Mouse (Mus musculus) spleen, postnatal 10 days (tissue): ENCODE results near the gene Camk2g.
"Not testable (repeated sequence)": the region's sequence is repeated elsewhere in the genome, so short reads cannot be mapped to it uniquely, and the experiment has no call there.

Experiments used
- DNase-seq, 2 experiments: peaks; one replicate each; pipeline ENCODE4 v3.0.0; 2021 to 2022; ENCODE audit warnings: low spot score in 2 of 2

The Camk2g gene

GRCm38 (mm10) chr14:20738511-20738910 is 55.4 kb downstream of the Camk2g start:
- no peak for DNase-seq

- DNase-seq, result peak; percentile 59 to 78
Observed at GRCm38 (mm10) chr14:20737306-20737705, 56.6 kb downstream of the Camk2g start.

DNA sequence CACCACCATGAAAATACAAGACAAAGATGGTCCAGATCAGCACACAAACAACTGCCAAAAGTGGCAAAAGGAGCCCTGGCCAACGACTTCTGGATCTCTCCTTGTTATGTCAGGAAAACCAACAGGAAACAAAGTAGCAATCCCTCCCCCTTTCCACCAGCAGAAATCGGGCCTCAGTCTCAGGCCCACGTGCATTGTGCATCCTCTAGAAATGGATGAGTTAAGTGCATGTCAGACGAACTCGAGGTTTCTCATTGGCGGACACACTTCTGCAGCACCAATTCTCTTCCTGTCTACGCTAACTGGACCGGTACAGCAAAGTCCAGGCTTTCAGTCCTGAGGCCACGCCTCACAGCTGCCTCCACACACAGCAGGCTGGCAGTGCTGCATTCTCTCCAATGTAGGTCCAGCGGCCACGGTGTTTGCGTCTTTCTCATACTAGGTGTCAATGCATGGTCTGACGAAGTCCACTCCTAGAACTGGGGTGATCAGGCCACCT is 57.9 kb downstream of the Camk2g start:
- no peak for DNase-seq

GRCm38 (mm10) chr14:20735052-20735451 is 58.8 kb downstream of the Camk2g start:
- DNase-seq, result no peak

- DNase-seq, result peak; percentile 91 to 94
Observed at GRCm38 (mm10) chr14:20733952-20734774, 59.7 kb downstream of the Camk2g start, which contains the start of gene Ndst2. Gene Ndst2 (minus strand): TSS chr14:20734562.

DNA sequence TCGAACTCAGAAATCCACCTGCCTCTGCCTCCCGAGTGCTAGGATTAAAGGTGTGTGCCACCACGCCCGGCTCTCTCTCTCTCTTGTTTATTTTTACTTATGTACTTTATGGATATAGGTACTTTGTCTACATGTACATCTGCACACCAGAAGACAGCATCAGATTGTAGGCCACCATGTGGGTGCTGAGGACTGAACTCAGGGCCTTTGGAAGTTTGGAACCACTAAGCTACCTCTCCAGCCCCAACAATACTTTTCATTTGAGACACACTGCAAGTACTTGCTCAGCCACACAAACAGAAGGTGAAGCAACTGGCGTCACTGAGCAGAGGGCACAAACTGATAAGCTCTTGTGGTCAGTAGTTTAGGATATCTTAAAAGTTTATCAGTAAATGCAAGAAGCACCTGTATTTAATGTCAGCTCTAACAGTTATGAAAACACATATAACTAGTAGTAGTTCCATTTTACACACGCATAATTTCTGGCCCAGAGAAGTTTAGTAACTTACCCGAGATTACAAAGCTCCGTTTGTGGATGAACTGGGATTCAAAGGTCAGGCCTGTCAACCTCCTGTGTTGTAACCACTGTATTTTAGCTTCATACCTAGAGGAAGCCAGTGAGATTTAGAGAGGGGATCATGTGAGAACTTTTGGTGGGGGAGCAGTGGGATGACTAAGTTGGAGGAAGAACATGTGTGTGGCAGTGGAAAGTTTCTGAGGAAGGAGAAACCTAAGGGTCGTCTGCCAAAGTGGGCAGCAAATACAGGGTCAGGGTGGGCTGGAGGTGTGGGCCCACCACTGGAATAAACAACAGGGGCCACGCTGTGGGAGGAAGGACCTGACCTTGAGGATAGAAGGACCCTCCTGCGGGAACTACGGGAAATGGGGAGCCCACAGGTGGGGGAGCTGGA is 60.6 kb downstream of the Camk2g start:
- DNase-seq, result peak; percentile 41 to 50

DNA sequence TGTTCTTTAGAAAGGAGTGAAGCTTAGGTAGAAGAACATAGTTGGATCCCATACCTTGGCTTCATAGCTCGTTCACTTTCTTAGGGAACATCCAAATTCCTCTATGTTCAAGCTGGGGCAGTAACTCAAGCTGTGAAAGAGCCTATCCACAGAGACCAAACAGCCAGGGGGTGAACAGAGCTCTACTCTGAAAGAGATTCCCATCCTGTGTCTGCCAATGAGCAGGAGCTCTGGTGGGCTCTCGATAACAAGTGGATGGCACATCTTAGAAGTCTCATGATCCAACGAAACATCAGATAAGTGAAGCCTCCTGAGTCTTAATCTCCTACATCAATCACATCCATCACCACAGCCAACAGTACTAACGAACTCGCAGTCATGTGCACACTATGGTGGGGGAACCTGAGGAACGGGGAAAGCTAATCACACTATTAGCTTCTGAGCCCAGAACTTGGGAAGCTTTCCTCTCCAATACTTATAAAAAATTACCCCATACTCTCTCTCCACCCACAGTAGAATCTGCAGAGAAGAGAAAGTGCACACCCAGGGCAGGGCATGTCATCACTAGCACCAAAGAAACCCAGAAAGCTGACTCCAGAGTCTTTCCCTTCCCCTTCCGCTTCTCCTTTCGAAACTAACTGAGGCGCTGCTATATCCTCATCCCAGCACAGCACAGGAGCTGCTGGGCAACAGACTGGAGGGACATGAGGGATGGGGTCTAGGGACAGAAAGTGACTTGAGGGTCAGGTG is 62.9 kb downstream of the Camk2g start:
- no peak for DNase-seq

DNA sequence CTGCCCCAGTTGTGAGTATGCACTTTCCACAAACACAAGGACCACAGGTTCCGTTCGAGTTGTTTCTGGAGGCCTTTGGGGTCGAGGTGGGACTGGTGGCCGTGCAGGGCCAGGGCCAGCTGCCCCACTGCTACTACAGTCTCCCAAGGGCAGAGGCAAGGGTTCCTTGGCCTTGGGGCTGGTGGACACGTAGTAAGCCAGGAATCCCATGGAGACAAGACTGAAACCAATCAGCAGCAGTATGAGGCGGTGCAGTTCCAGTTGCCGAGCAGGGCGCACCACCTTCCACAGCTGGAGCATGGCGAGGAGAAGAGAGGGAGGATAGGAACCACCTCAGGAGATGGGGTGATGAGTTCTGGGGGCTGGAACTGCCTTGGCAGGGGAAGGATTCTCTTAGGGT is 64.0 kb downstream of the Camk2g start:
- no peak for DNase-seq

- no peak for DNase-seq
Observed at GRCm38 (mm10) chr14:20725660-20726339, 68.1 kb downstream of the Camk2g start.

DNA sequence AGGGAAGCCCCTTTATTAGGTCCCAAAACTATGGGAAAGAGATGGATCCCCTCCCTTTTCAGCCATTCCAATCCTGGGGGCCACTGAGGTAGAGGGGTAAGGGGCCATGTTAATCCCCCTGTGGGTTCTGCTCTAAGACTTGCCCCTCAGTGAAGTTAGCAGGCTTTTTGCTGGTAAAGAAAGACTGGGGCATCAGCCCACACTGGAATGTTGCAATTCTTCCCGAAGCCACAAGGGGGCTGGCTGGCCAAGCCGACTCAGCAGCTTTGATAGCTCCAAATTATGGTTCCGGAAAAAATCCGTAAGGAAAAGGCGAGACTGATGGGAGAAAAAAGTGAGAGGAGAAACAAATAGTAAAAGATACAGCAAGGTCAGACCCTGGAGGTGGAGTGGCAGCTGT is 69.8 kb downstream of the Camk2g start:
- DNase-seq, result peak; percentile 60 to 75

- no peak for DNase-seq
Observed at GRCm38 (mm10) chr14:20723006-20723405, 70.9 kb downstream of the Camk2g start.

DNA sequence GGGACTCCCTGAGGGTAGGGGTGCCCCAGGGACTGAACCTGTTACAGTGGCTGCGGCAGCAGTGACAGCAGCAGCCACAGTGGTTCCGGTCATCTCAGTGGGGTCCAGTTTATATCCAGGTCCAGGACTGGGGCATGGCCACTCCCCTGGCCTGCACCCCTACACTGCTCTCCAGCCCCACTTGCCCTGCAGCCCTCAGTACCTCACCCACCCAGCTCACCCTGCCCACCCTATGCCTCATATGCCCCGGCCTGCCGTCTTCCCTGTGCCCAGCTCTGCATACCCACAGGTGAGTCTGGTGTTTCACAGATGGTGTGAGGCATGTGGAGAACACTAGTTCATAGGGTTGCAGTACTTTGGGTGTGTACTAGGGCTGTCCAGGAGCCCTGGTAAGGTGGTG is 72.5 kb downstream of the Camk2g start:
- no peak for DNase-seq

- no peak for DNase-seq
Observed at GRCm38 (mm10) chr14:20719767-20720166, 74.1 kb downstream of the Camk2g start.

- DNase-seq, result no peak
Observed at GRCm38 (mm10) chr14:20718443-20718842, 75.4 kb downstream of the Camk2g start.

DNA sequence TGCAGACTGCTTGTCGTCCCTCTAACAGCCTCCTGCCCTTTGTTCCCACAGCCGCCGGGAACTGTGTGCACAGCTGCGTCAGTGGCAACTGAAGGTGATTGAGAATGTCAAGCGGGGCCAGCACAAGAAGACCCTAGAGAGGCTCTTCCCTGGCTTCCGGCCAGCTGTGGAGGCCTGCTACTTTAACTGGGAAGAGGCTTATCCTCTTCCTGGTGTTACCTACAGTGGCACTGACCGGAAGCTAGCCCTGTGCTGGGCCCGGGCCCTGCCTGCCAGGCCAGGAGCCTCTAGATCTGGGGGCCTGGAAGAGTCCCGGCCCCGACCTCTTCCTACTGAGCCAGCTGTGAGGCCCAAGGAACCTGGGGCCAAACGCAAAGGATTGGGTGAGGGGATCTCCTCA is 80.1 kb downstream of the Camk2g start:
- no peak for DNase-seq

DNA sequence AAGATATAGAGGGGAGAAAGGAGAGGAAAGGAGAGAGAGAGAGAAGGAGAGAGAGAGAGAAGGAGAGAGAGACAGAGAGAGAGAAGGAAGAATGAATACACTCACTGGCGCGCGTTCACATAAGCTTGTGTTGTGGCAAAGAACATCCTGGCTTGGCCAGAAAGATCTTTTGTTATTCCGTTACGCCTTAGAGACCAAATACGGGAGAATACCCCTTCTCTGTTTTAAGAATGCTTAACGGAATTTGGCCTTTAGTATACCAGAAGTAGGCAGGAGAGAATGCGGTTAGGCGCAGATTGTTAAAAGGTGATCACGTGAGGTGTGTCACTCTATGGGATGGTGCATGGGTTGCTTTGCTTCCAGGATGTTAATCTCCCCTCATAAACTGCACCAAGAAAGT is 85.6 kb downstream of the Camk2g start:
- DNase-seq, result no peak

- peak; percentile 83 to 88 for DNase-seq
Observed at GRCm38 (mm10) chr14:20707201-20708190, 86.4 kb downstream of the Camk2g start, which contains the start of gene Zswim8. Gene Zswim8 (plus strand): TSS chr14:20707552.

DNA sequence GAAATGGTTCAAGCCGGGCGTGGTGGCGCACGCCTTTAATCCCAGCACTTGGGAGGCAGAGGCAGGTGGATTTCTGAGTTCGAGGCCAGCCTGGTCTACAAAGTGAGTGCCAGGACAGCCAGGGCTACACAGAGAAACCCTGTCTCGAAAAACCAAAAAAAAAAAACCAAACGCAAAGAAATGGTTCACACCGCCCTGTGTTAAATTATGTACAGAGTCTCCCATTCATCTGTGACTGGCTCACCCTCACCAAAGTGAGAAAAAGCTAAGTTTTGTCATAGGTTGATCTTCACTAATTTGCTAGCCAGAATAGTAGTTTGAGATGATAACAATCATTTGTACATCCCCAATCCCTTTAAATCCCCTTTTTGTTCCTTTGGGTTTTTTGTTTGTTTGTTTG is 90.4 kb downstream of the Camk2g start:
- not testable (repeated sequence) for DNase-seq

DNA sequence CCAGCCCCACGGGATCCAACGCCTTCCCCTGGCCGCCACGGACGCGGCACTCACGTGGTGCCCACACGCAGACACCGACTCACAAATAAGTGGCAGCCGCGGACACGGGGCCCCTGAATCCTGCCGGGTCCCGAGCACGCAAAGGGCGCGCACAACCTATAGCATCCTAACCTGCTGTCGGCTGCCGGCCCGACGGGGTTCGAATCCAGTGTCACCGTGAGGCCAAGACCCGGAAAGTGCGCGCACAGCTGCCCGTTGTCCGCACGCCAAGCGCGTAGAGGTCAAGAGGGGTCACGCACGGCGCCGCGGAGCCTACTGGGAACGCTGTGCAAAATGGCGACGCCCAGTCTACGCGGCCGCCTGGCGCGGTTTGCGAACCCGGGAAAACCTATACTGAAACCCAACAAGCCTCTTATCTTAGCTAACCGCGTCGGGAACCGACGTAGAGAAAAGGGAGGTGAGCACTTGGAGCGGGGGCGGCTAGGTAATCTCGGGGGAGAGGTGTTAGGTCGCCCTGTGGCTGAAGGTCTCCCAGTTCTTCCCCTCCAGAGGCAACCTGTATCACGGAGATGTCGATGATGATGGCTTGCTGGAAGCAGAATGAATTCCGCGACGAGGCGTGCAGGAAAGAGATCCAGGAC is 91.0 kb downstream of the Camk2g start, which contains the start of gene Chchd1:
Gene Chchd1, plus strand, starts transcription at position 266 of the 641 bp plus-strand sequence.
- peak; percentile 86 to 92 for DNase-seq
